Mouse (Mus musculus) left cerebral cortex, postnatal 14 days (tissue): Measurements from ENCODE around the gene Retreg1. TPM values are rescaled to one million over a fixed set of nuclear protein-coding genes. Genes with fewer than 3 reads are reported as not detected.
A peak's percentile ranks its signal among the peaks of the same experiment; 100 is the strongest.

Experiments
- DNase-seq, 2 experiments: peaks; one replicate each; pipeline ENCODE4 v3.0.0; 2021 to 2022; ENCODE audit warnings: low spot score in 2 of 2, mixed read lengths in 1 of 2
- intact Hi-C: fragments of 180-260 bp; cut with DNase I; formaldehyde crosslinking; loops from one replicate; pipeline ENCODE4 v1.15.1; 2025
- long read RNA-seq, 2 experiments: library from polyadenylated mRNA; stranded (forward); transcript quantifications; one replicate each; pipeline ENCODE4 v2.0.0; 2021
- total RNA-seq, 2 experiments: library from RNA; stranded (reverse); gene quantifications; 2 replicates each; pipeline ENCODE4 v1.2.3; 2021

The Retreg1 gene
- 10 to 100 TPM; 35.0 to 39.9 TPM for total RNA-seq
- long read RNA-seq, experiment 1, transcript Retreg1-201 (9 exons, 3,248 nt) = major isoform, 25 of 41 reads
- long read RNA-seq, experiment 1, partial matches to known transcripts = 8 of 41 reads
- long read RNA-seq, experiment 1, other reads (novel, unspliced or antisense) = 2 of 41 reads
- long read RNA-seq, experiment 2, transcript Retreg1-201 (9 exons, 3,248 nt) = major isoform, 11 of 19 reads
- long read RNA-seq, experiment 2, partial matches to known transcripts = 5 of 19 reads
- long read RNA-seq, experiment 2, other reads (novel, unspliced or antisense) = 1 of 19 reads

GRCm38 (mm10) chr15:25843086-25843991 is at the start of gene Retreg1:
Gene Retreg1, plus strand, starts transcription at chr15:25843180.
- DNase-seq = peak; percentile 59 to 68
- intact Hi-C loops = loop anchor here (5.0 kb wide), 1 partner anchor 64 kb away; no protein-coding TSS in a partner anchor

GRCm38 (mm10) chr15:25794123-25794522 is 48.9 kb upstream of the Retreg1 start:
- DNase-seq = no peak
- intact Hi-C loops = loop anchor here (5.0 kb wide), 1 partner anchor 62 kb away; no protein-coding TSS in a partner anchor

GRCm38 (mm10) chr15:25795496-25795895 is 47.5 kb upstream of the Retreg1 start:
- intact Hi-C loops = loop anchor here (5.0 kb wide), 1 partner anchor 1203 kb away; no protein-coding TSS in a partner anchor
- DNase-seq = no peak

- intact Hi-C loops = loop anchor here (5.0 kb wide), 1 partner anchor 1204 kb away; no protein-coding TSS in a partner anchor
Measured at GRCm38 (mm10) chr15:25796353-25796752, 46.6 kb upstream of the Retreg1 start.

GRCm38 (mm10) chr15:25797179-25797578 is 45.8 kb upstream of the Retreg1 start:
- no peak for DNase-seq
- intact Hi-C loops = loop anchor here (5.0 kb wide), 1 partner anchor 1205 kb away; no protein-coding TSS in a partner anchor

More at GRCm38 (mm10) chr15:25796353-25796752, 46.6 kb upstream of the Retreg1 start:
- peak; percentile 52 to 76 for DNase-seq

GRCm38 (mm10) chr15:25797888-25798287 is 45.1 kb upstream of the Retreg1 start:
- no peak for DNase-seq
- intact Hi-C loops = loop anchor here (5.0 kb wide), 1 partner anchor 1206 kb away; no protein-coding TSS in a partner anchor

GRCm38 (mm10) chr15:25801726-25802125 is 41.3 kb upstream of the Retreg1 start:
- no peak for DNase-seq
- intact Hi-C loops = no loop called here

GRCm38 (mm10) chr15:25802194-25802593 is 40.8 kb upstream of the Retreg1 start:
- intact Hi-C loops = no loop called here
- DNase-seq = peak; percentile 21 to 35

GRCm38 (mm10) chr15:25803111-25803510 is 39.9 kb upstream of the Retreg1 start:
- intact Hi-C loops = no loop called here
- no peak for DNase-seq

- intact Hi-C loops = loop anchor here (2.0 kb wide), 1 partner anchor 153 kb away; no protein-coding TSS in a partner anchor
- peak; percentile 83 to 84 for DNase-seq
Measured at GRCm38 (mm10) chr15:25805336-25806110, 37.5 kb upstream of the Retreg1 start.

GRCm38 (mm10) chr15:25806363-25806762 is 36.6 kb upstream of the Retreg1 start:
- DNase-seq = no peak
- intact Hi-C loops = loop anchor here (2.0 kb wide), 1 partner anchor 152 kb away; no protein-coding TSS in a partner anchor

GRCm38 (mm10) chr15:25806878-25807277 is 36.1 kb upstream of the Retreg1 start:
- intact Hi-C loops = loop anchor here (2.0 kb wide), 1 partner anchor 152 kb away; no protein-coding TSS in a partner anchor
- DNase-seq = no peak

- DNase-seq = no peak
- intact Hi-C loops = no loop called here
Measured at GRCm38 (mm10) chr15:25808677-25809460, 34.1 kb upstream of the Retreg1 start.

- intact Hi-C loops = no loop called here
- no peak for DNase-seq
Measured at GRCm38 (mm10) chr15:25809669-25810068, 33.3 kb upstream of the Retreg1 start.

- DNase-seq = no peak
- intact Hi-C loops = no loop called here
Measured at GRCm38 (mm10) chr15:25811834-25812250, 31.1 kb upstream of the Retreg1 start.

- intact Hi-C loops = no loop called here
- DNase-seq = no peak
Measured at GRCm38 (mm10) chr15:25812479-25812878, 30.5 kb upstream of the Retreg1 start.

- intact Hi-C loops = no loop called here
- DNase-seq = no peak
Measured at GRCm38 (mm10) chr15:25814535-25814934, 28.4 kb upstream of the Retreg1 start.

GRCm38 (mm10) chr15:25817191-25817590 is 25.8 kb upstream of the Retreg1 start:
- intact Hi-C loops = no loop called here

More at GRCm38 (mm10) chr15:25817191-25817590, 25.8 kb upstream of the Retreg1 start:
- no peak for DNase-seq
